Mouse (Mus musculus): Measurements from ENCODE around the gene Clspn. TPM values are rescaled to one million over a fixed set of nuclear protein-coding genes. Genes with fewer than 3 reads are reported as not detected.

Gene Clspn
- polyA plus RNA-seq, 1 experiment = 0.53 TPM

- Histone ChIP-seq H3K27me3 (ENCODE audit: control insufficient read depth, insufficient read depth, low read length) (no peaks in the 10 kb centered on the region), H3K4me1 (ENCODE audit: control insufficient read depth, insufficient read depth, insufficient read length, low read length) (no peaks in the 10 kb centered on the region), H3K4me3 (ENCODE audit: low read depth, low read length) (no peak overlapping the region), H3K27ac (ENCODE audit: insufficient read depth, low read depth, low read length) (no peak overlapping the region), H3K36me3 (ENCODE audit: control insufficient read depth, insufficient read depth, low read length) (no peaks in the 10 kb centered on the region)
- no peak for TF ChIP-seq POLR2A (IDR thresholded peaks at IDR 0.05; ENCODE audit: low read depth, low read length)
- TF ChIP-seq CTCF (IDR thresholded peaks at IDR 0.05; ENCODE audit: extremely low read depth, insufficient read length, insufficient replicate concordance, low read depth, low read length) = no peak
- WGBS = 54% methylated on average over 7 of the region's 7 CpGs
Observed at GRCm38 (mm10) chr4:126542838-126543237, 13.9 kb upstream of the Clspn start.

GRCm38 (mm10) chr4:126545016-126545415 lies 11.7 kb upstream of the Clspn start:
- no peak overlapping the region for H3K4me3 ChIP-seq (ENCODE audit: low read depth, low read length)
- H3K36me3 ChIP-seq (ENCODE audit: control insufficient read depth, insufficient read depth, low read length) = no peaks in the 10 kb centered on the region
- no peaks in the 10 kb centered on the region for H3K4me1 ChIP-seq (ENCODE audit: control insufficient read depth, insufficient read depth, insufficient read length, low read length)
- H3K27ac ChIP-seq (ENCODE audit: insufficient read depth, low read depth, low read length) = no peak overlapping the region
- TF ChIP-seq POLR2A (IDR thresholded peaks at IDR 0.05; ENCODE audit: low read depth, low read length) = no peak
- TF ChIP-seq CTCF (IDR thresholded peaks at IDR 0.05; ENCODE audit: extremely low read depth, insufficient read length, insufficient replicate concordance, low read depth, low read length) = no peak
- no peaks in the 10 kb centered on the region for H3K27me3 ChIP-seq (ENCODE audit: control insufficient read depth, insufficient read depth, low read length)
- 85% methylated on average over 1 of the region's 1 CpGs for WGBS

GRCm38 (mm10) chr4:126545703-126546102 lies 11.0 kb upstream of the Clspn start:
- 78% methylated on average over 5 of the region's 7 CpGs for WGBS
- Histone ChIP-seq H3K27ac (ENCODE audit: insufficient read depth, low read depth, low read length) (no peak overlapping the region), H3K36me3 (ENCODE audit: control insufficient read depth, insufficient read depth, low read length) (no peaks in the 10 kb centered on the region), H3K4me3 (ENCODE audit: low read depth, low read length) (no peak overlapping the region), H3K4me1 (ENCODE audit: control insufficient read depth, insufficient read depth, insufficient read length, low read length) (no peaks in the 10 kb centered on the region), H3K27me3 (ENCODE audit: control insufficient read depth, insufficient read depth, low read length) (no peaks in the 10 kb centered on the region)
- no peak for TF ChIP-seq POLR2A (IDR thresholded peaks at IDR 0.05; ENCODE audit: low read depth, low read length)
- no peak for TF ChIP-seq CTCF (IDR thresholded peaks at IDR 0.05; ENCODE audit: extremely low read depth, insufficient read length, insufficient replicate concordance, low read depth, low read length)

- no peaks in the 10 kb centered on the region for H3K4me1 ChIP-seq (ENCODE audit: control insufficient read depth, insufficient read depth, insufficient read length, low read length)
- H3K27me3 ChIP-seq (ENCODE audit: control insufficient read depth, insufficient read depth, low read length) = no peaks in the 10 kb centered on the region
- 73% methylated on average over 2 of the region's 2 CpGs for WGBS
- TF ChIP-seq CTCF (IDR thresholded peaks at IDR 0.05; ENCODE audit: extremely low read depth, insufficient read length, insufficient replicate concordance, low read depth, low read length) = no peak
- no peaks in the 10 kb centered on the region for H3K36me3 ChIP-seq (ENCODE audit: control insufficient read depth, insufficient read depth, low read length)
- no peak overlapping the region for H3K27ac ChIP-seq (ENCODE audit: insufficient read depth, low read depth, low read length)
- no peak overlapping the region for H3K4me3 ChIP-seq (ENCODE audit: low read depth, low read length)
Observed at GRCm38 (mm10) chr4:126546183-126546582, 10.6 kb upstream of the Clspn start.

- H3K27me3 ChIP-seq (ENCODE audit: control insufficient read depth, insufficient read depth, low read length) = no peaks in the 10 kb centered on the region
- 79% methylated on average over 7 of the region's 7 CpGs for WGBS
- no peak overlapping the region for H3K4me3 ChIP-seq (ENCODE audit: low read depth, low read length)
- no peak for TF ChIP-seq CTCF (IDR thresholded peaks at IDR 0.05; ENCODE audit: extremely low read depth, insufficient read length, insufficient replicate concordance, low read depth, low read length)
- no peak for TF ChIP-seq POLR2A (IDR thresholded peaks at IDR 0.05; ENCODE audit: low read depth, low read length)
- H3K4me1 ChIP-seq (ENCODE audit: control insufficient read depth, insufficient read depth, insufficient read length, low read length) = no peaks in the 10 kb centered on the region
- H3K36me3 ChIP-seq (ENCODE audit: control insufficient read depth, insufficient read depth, low read length) = no peaks in the 10 kb centered on the region
- H3K27ac ChIP-seq (ENCODE audit: insufficient read depth, low read depth, low read length) = no peak overlapping the region
Observed at GRCm38 (mm10) chr4:126552136-126552535, 4.6 kb upstream of the Clspn start.

- no peak overlapping the region for H3K4me3 ChIP-seq (ENCODE audit: low read depth, low read length)
- no peaks in the 10 kb centered on the region for H3K36me3 ChIP-seq (ENCODE audit: control insufficient read depth, insufficient read depth, low read length)
- H3K27me3 ChIP-seq (ENCODE audit: control insufficient read depth, insufficient read depth, low read length) = no peaks in the 10 kb centered on the region
- H3K4me1 ChIP-seq (ENCODE audit: control insufficient read depth, insufficient read depth, insufficient read length, low read length) = no peaks in the 10 kb centered on the region
- no peak overlapping the region for H3K27ac ChIP-seq (ENCODE audit: insufficient read depth, low read depth, low read length)
- TF ChIP-seq POLR2A (IDR thresholded peaks at IDR 0.05; ENCODE audit: low read depth, low read length) = no peak
- TF ChIP-seq CTCF (IDR thresholded peaks at IDR 0.05; ENCODE audit: extremely low read depth, insufficient read length, insufficient replicate concordance, low read depth, low read length) = no peak
- 48% methylated on average over 8 of the region's 8 CpGs for WGBS
Observed at GRCm38 (mm10) chr4:126553105-126553504, 3.6 kb upstream of the Clspn start.

- Histone ChIP-seq H3K4me3 (ENCODE audit: low read depth, low read length) (no peak overlapping the region), H3K27ac (ENCODE audit: insufficient read depth, low read depth, low read length) (no peak overlapping the region), H3K36me3 (ENCODE audit: control insufficient read depth, insufficient read depth, low read length) (no peaks in the 10 kb centered on the region), H3K27me3 (ENCODE audit: control insufficient read depth, insufficient read depth, low read length) (no peaks in the 10 kb centered on the region), H3K4me1 (ENCODE audit: control insufficient read depth, insufficient read depth, insufficient read length, low read length) (no peaks in the 10 kb centered on the region)
- WGBS = 85% methylated on average over 1 of the region's 1 CpGs
- TF ChIP-seq POLR2A (IDR thresholded peaks at IDR 0.05; ENCODE audit: low read depth, low read length) = no peak
- TF ChIP-seq CTCF (IDR thresholded peaks at IDR 0.05; ENCODE audit: extremely low read depth, insufficient read length, insufficient replicate concordance, low read depth, low read length) = no peak
Observed at GRCm38 (mm10) chr4:126553685-126554084, 3.0 kb upstream of the Clspn start.

- no peaks in the 10 kb centered on the region for H3K36me3 ChIP-seq (ENCODE audit: control insufficient read depth, insufficient read depth, low read length)
- 33% methylated on average over 3 of the region's 3 CpGs for WGBS
- no peak for TF ChIP-seq POLR2A (IDR thresholded peaks at IDR 0.05; ENCODE audit: low read depth, low read length)
- H3K27me3 ChIP-seq (ENCODE audit: control insufficient read depth, insufficient read depth, low read length) = no peaks in the 10 kb centered on the region
- H3K4me3 ChIP-seq (ENCODE audit: low read depth, low read length) = no peak overlapping the region
- H3K27ac ChIP-seq (ENCODE audit: insufficient read depth, low read depth, low read length) = no peak overlapping the region
- no peaks in the 10 kb centered on the region for H3K4me1 ChIP-seq (ENCODE audit: control insufficient read depth, insufficient read depth, insufficient read length, low read length)
Observed at GRCm38 (mm10) chr4:126554462-126554861, 2.3 kb upstream of the Clspn start.
